ENCODE assay signal across 9 mouse cellular contexts in the genomic region with DNA sequence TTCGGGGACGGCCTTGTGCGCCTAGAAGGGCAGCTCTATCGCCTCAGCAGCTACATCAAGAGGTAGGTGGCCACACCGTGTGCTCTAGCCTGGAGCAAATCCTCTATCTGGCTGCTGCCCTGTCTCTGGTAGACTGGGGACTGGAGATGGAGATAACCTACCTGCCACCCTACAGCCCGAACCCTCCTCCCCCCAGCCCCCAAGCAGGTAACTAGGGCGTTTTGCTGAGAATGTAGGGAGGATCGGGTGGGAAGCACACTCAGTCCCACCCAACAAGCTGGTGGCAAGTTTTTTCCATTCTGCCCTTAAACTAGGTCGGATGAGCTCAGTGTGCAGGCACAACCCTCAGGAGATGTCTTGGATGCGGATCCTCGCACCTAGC. TPM values are rescaled to one million over a fixed set of nuclear protein-coding genes. Genes with fewer than 3 reads are reported as not detected.
A peak's percentile ranks its signal among the peaks of the same experiment; 100 is the strongest.
DNase-seq lines count a peak whose midpoint lies in the region; ATAC-seq and TF ChIP-seq lines count a peak whose summit lies in the region.
"Had no signal": no experiment of that assay in that cellular context is flagged by ENCODE, and none has a peak within 500 bp of the region (broad histone marks: within the 10 kb centered on the region; RNA-seq: fewer than 3 reads in every experiment).

No protein-coding gene starts in this region.

- DNase-seq in heart, adult 8-10 months (ENCODE audit: low spot score): no peak
- no peak for DNase-seq in hindbrain, embryonic 10.5 days (ENCODE audit: low spot score)
- no peak for DNase-seq in liver, postnatal 0 days
- no peak for DNase-seq in spleen, adult 12 weeks (ENCODE audit: low spot score)
- no peak for DNase-seq in ovary, adult 18-20 months (ENCODE audit: low spot score)
- no peak for DNase-seq in urinary bladder, postnatal 14 days (ENCODE audit: low spot score)

- H3K36me3 ChIP-seq in heart, embryonic 14.5 days (ENCODE audit: control insufficient read depth, insufficient read depth, low read length): no peaks in the 10 kb centered on the region
- no peaks in the 10 kb centered on the region for H3K36me3 ChIP-seq in hindbrain, embryonic 10.5 days
- H3K36me3 ChIP-seq in liver, postnatal 0 days (replicated peaks; ENCODE audit: insufficient read depth, low read length): no peaks in the 10 kb centered on the region
- H3K36me3 ChIP-seq: G1E had no signal

- ATAC-seq in heart, embryonic 14.5 days (ENCODE audit: insufficient number of reproducible peaks, insufficient read depth, low FRiP score, low read depth): no peak
- ATAC-seq in liver, postnatal 0 days: no peak

- TF ChIP-seq POLR2A in cortical plate, adult 2 months (IDR thresholded peaks at IDR 0.05; ENCODE audit: extremely low read depth, insufficient read depth, low read length): 0 out of 2 replicates have a peak, but pooled peaks have one; percentile 18

- no peak for TF ChIP-seq CTCF in cortical plate, adult 2 months (IDR thresholded peaks at IDR 0.05; ENCODE audit: extremely low read depth, insufficient read depth, low read length)
- TF ChIP-seq CTCF in liver, postnatal 0 days (IDR thresholded peaks at IDR 0.05; ENCODE audit: low read depth): no peak

- 32% methylated on average over 11 of the region's 11 CpGs for WGBS in heart, embryonic 14.5 days
- 33% methylated on average over 11 of the region's 11 CpGs for WGBS in hindbrain, embryonic 10.5 days
- WGBS in liver, postnatal 0 days (ENCODE audit: insufficient replicate concordance): 34% methylated on average over 11 of the region's 11 CpGs

- H3K9me3 ChIP-seq in heart, embryonic 14.5 days (ENCODE audit: control insufficient read depth, low read length): peaks cover 4% of the 10 kb centered on the region; the same call in 1 of the 2 replicates
- H3K9me3 ChIP-seq in hindbrain, embryonic 10.5 days: peaks cover 4% of the 10 kb centered on the region; the same call in 1 of the 2 replicates
- H3K9me3 ChIP-seq in liver, postnatal 0 days (ENCODE audit: low read length): no peaks in the 10 kb centered on the region

- peaks cover 13% of the 10 kb centered on the region for H3K27me3 ChIP-seq in heart, embryonic 14.5 days (ENCODE audit: control insufficient read depth, insufficient read depth, low read length)
- H3K27me3 ChIP-seq in hindbrain, embryonic 10.5 days (ENCODE audit: insufficient read depth, poor library complexity, severe bottlenecking): peaks cover 37% of the 10 kb centered on the region
- H3K27me3 ChIP-seq in liver, postnatal 0 days (ENCODE audit: insufficient read depth, low read length): peaks cover 6% of the 10 kb centered on the region

- peaks cover 8 to 14% of the 10 kb centered on the region in 2 experiments; a peak in 3 of 4 replicates for H3K4me1 ChIP-seq in heart, embryonic 14.5 days (ENCODE audit: control insufficient read depth in 2 of 2, insufficient read depth in 2 of 2, low read length in 2 of 2)
- peaks cover 5% of the 10 kb centered on the region; the same call in 1 of the 2 replicates for H3K4me1 ChIP-seq in cortical plate, adult 2 months (ENCODE audit: control insufficient read depth, insufficient read depth, low read length)
- H3K4me1 ChIP-seq in hindbrain, embryonic 10.5 days (replicated peaks): peaks cover 16% of the 10 kb centered on the region
- no peaks in the 10 kb centered on the region for H3K4me1 ChIP-seq in liver, postnatal 0 days (ENCODE audit: insufficient read depth)

- H3K4me2 ChIP-seq in heart, embryonic 14.5 days (ENCODE audit: low read length): peak overlapping the region; percentile 90
- H3K4me2 ChIP-seq in liver, postnatal 0 days (ENCODE audit: low read depth, low read length): peak overlapping the region; percentile 37

- peak overlapping the region; percentile 37 to 45 for H3K4me3 ChIP-seq in heart, embryonic 14.5 days (ENCODE audit: control insufficient read depth in 1 of 2, insufficient read depth in 1 of 2, low read depth in 1 of 2, low read length in 2 of 2)
- peak overlapping the region; percentile 36 for H3K4me3 ChIP-seq in cortical plate, adult 2 months (ENCODE audit: insufficient read depth, low read length)
- peak overlapping the region; percentile 49 for H3K4me3 ChIP-seq in hindbrain, embryonic 10.5 days
- peak overlapping the region; percentile 13 for H3K4me3 ChIP-seq in liver, postnatal 0 days (ENCODE audit: low read depth, low read length)

- no peak for TF ChIP-seq EP300 in liver, postnatal 0 days (IDR thresholded peaks at IDR 0.05; ENCODE audit: low read depth)

- no peak overlapping the region for H3K27ac ChIP-seq in heart, embryonic 14.5 days (replicated peaks in 1 of 2; ENCODE audit: control insufficient read depth in 1 of 2, insufficient read depth in 1 of 2, low read depth in 2 of 2, low read length in 2 of 2)
- H3K27ac ChIP-seq in cortical plate, adult 2 months (ENCODE audit: insufficient read depth, low read length): peak overlapping the region; percentile 84
- H3K27ac ChIP-seq in hindbrain, embryonic 10.5 days: peak overlapping the region; percentile 82
- no peak overlapping the region for H3K27ac ChIP-seq in liver, postnatal 0 days (ENCODE audit: low read depth)

- H3K9ac ChIP-seq in heart, embryonic 14.5 days (ENCODE audit: low read length): peak overlapping the region; percentile 71
- no peak overlapping the region for H3K9ac ChIP-seq in liver, postnatal 0 days (replicated peaks)

RNA-seq across cellular contexts. Expression of a gene that starts 0.6 kb away (rescaled TPM):
- 2.2 TPM in 2 replicates for polyA plus RNA-seq in heart, embryonic 14.5 days (2014; fragmentation: Nextera tagmentation; extraction: Ambion mirVana)
- total RNA-seq in heart, adult 8-10 months (2022): 10 to 100 TPM in 3 of 4 experiments, 1 to 10 TPM in 1; 9.4 to 13.9 (median 11.5) TPM
- polyA plus RNA-seq in cortical plate, adult 2 months (2012; rRNA removed): 10.0 and 10.5 TPM in 2 replicates
- 0.37 and 0.61 TPM in 2 replicates for polyA plus RNA-seq in hindbrain, embryonic 10.5 days (2016; fragmentation: Nextera tagmentation; extraction: Ambion mirVana)
- polyA plus RNA-seq in liver, postnatal 0 days (2015; fragmentation: Nextera tagmentation; extraction: Ambion mirVana): 0.11 and 0.21 TPM in 2 replicates
- polyA plus RNA-seq: G1E had no signal

RNA-seq across cellular contexts. Expression of a gene that starts 27.3 kb away (rescaled TPM):
- polyA plus RNA-seq in heart, embryonic 14.5 days (2014; fragmentation: Nextera tagmentation; extraction: Ambion mirVana): 0.46 and 0.71 TPM in 2 replicates
- total RNA-seq in heart, adult 8-10 months (2022): not detected
- polyA plus RNA-seq in cortical plate, adult 2 months (2012; rRNA removed): 0.29 and 1.3 TPM in 2 replicates
- polyA plus RNA-seq in hindbrain, embryonic 10.5 days (2016; fragmentation: Nextera tagmentation; extraction: Ambion mirVana): 1.1 and 2.9 TPM in 2 replicates
- polyA plus RNA-seq in liver, postnatal 0 days (2015; fragmentation: Nextera tagmentation; extraction: Ambion mirVana): not detected in 2 replicates
- polyA plus RNA-seq: G1E had no signal

Comparison
In these comparisons a context has a peak if more than half of its experiments do, and no peak if none do; other contexts are left out.
1. H3K27ac ChIP-seq: peak in cortical plate, adult 2 months (single experiment) and hindbrain, embryonic 10.5 days (single experiment); none in heart, embryonic 14.5 days (0 of 2) and liver, postnatal 0 days (single experiment).
2. Peak in every context shown above with its lines, with median percentiles within 50 percentile points of each other: H3K4me3 ChIP-seq.